Mouse (Mus musculus) urinary bladder, postnatal 10 days (tissue): ENCODE measurements around the gene Rps7.

ENCODE experiments used
- DNase-seq: peaks from one replicate; pipeline ENCODE4 v3.0.0; 2022; ENCODE audit warnings: low spot score

The Rps7 gene

DNA sequence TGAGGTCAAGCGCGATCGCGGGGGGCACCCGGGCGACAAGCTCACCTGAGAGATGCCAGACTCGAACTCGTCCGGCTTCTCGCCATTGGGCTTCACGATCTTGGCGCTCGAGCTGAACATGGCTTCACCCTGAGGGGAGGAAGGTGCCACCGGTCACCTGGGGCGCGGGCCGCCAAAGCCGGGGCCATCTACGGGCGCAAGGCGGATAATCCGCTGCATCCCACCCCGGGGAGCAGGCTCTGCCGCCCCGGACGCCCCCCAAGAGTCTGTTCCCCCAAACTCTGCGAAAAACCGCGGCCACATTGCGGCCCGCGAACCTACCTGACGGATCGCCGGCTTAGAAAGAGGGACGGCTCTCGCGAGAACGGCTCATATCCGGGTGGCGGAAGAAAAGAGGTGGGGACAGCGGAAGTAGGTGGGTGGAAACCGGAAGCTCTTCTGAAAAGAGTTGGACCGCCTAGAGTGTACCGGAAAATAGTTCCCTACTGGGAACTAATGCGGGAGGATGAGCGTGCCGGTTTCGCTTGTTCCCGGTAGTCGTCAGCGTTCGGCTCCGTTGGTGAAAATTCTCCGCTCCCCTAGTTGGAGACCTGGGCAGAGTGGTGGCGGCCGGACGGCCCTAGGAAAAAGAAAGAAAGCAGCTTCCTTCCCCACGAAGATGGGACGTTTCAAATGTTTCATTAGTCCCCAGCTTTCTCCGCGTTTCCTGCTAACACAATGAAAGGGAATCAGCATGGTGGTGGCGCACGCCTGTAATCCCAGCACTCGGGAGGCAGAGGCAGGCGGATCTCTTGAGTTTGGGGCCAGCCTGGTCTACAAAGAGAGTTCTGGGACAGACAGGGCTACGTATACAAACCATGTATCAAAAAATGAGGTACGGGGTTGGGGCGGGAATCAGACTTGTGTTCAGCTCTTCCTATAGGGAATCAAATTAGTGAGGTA lies at the start of gene Rps7:
Rps7 (minus strand) TSS at position 419 of the 942 bp plus-strand sequence.
- DNase-seq: peak; percentile 71

- DNase-seq: no peak
These were observed 48.9 kb upstream of the Rps7 start for GRCm38 (mm10) chr12:28684674-28685073.

DNA sequence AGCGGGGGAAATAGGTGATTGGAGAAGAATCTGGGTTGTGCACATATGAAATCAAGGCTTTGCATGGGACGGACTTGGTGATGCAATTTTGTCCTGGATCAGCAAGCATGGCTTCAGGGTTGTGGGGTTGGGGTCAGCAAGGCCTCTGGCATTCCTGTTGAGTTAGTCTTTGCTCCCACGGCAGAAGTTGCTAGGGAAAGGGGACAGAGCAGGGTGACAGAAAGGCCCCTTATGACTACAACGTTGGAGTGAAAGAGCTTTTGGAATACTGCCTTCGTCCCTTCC lies 40.1 kb upstream of the Rps7 start:
- DNase-seq: no peak

DNA sequence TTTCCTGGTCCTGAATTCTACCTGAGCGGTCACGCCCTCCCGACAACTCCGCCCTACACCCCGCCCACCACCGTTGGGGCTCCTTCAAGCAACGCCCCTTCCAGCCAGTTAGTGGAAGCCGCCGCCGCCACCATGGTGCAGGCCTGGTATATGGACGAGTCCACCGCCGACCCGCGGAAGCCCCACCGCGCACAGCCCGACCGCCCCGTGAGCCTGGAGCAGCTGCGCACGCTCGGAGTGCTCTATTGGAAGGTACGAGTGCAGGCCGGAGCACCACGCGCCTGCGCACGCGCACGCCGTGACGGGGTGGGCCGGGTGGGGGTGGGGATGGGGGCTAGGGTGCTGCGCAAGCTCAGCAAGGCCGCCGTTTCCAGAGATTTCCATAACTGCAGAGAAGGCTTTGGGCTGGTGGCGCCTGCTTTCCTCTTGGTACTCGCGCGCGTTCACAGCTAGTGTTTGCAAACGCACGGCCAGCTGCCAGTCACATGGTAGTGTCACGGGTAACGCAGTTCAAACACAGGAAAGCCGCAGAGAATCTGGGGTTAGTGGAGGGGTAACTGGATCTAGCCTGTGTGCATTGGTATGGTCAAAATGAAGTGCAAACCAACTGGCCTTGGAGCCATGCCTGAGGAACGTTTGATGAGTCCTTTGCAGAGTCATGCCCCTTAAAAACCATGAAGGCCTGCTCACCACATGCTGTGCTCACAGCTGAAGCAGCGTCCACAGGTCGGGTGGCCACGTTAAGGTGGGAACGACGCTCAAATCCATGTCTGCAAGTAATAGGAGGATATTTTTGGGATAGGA lies 39.6 kb upstream of the Rps7 start, which contains the start of gene Adi1:
Adi1 (plus strand) TSS at position 111 of the 804 bp plus-strand sequence.
- DNase-seq: peak; percentile 35

DNA sequence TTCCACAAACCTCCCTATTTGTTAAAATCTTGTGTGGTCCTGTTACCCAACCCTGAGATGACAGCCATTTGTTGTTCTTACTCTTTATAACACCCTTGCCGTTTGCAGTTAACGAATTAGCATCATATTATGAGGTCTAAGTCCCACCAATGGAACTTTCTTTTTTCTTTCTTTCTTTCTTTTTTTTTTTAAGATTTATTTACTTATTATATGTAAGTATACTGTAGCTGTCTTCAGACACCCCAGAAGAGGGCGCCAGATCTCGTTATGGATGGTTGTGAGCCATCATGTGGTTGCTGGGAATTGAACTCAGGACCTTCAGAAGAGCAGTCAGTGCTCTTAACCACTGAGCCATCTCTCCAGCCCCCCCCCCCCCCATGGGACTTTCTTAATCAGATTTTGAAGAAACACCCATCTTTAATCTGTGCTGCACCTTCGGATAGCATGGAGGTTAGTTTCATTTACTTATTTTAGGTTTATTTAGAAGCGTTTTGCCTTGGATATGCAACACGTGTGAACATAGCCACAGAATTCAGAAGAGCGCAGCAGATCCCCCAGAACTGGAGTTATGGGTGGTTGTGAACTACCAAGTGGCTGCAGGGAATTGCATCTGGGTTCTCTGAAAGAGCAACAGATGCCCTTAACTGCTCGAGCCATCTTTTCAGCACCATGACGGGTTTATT lies 38.4 kb upstream of the Rps7 start:
- no peak for DNase-seq

GRCm38 (mm10) chr12:28667287-28667686 lies 31.5 kb upstream of the Rps7 start:
- no peak for DNase-seq

DNA sequence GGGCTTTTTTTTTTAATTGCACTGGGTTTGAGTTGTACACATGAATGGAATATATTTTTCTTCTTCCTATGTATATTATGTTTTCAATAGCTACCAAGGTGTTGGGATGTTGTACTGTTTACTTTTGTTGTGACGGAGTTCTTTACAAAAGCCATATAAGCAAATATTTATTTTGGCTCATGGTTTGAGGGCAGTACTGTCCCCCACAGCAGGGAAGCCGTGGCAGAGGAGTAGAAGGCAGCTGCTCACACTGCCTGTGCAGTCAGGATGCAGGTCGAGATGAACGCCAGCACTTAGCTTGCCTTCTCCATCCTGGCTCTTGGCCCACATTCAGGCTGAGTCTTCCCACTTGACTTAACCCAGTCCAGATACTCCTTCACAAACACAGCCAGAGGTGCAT lies 31.0 kb upstream of the Rps7 start:
- no peak for DNase-seq

- no peak for DNase-seq
These were observed 26.9 kb upstream of the Rps7 start for GRCm38 (mm10) chr12:28662628-28663027.

- peak; percentile 62 for DNase-seq
These were observed 13.7 kb upstream of the Rps7 start, which contains the start of gene Rnaseh1 for GRCm38 (mm10) chr12:28649141-28650110. Gene Rnaseh1, plus strand, starts transcription at chr12:28649602.

GRCm38 (mm10) chr12:28638778-28639177 lies 3.0 kb upstream of the Rps7 start:
- no peak for DNase-seq

GRCm38 (mm10) chr12:28636543-28636942 lies 790 bp upstream of the Rps7 start:
- DNase-seq: no peak

DNA sequence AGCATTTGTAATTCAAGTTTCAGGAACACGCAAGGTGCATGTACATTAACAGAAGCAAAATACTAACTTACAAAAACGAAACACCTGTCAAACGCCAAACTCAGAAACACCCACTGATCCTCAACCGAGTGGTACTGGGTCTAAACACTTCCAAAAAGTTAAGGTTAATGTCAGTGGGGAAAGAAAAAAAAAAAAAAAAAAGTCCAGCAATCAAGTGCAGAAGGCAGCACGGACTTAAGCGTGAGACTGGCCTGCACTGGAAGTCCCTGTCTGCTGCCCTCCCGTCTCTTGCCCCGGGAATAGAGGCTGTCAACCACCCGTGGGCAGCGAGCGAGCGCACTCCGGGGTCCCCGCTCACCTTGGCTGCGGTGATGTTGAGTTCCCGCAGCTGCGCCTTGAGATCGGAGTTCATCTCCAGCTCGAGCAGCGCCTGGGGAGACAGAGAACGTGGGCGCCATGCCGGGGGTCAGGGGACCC lies 657 bp downstream of the Rps7 start:
- no peak for DNase-seq

DNA sequence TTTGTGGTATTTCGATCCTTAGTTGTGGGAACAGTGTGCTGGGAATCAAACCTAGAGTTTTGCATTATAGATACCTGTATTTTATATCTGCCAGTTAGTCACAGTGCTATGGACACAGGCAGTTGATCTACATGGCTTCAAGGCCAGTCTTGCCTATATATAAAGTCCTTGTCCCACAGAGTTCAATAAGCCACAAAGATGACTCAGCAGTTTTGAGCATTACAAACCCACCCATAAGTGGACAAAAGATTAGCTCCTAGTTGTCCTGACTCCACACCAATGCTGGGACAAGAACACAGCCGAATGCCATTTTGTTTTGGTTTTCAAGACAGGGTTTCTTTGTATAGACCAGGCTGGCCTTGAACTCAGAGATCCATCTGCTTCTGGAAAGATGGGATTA lies 7.3 kb downstream of the Rps7 start:
- no peak for DNase-seq

- DNase-seq: no peak
These were observed 8.7 kb downstream of the Rps7 start for GRCm38 (mm10) chr12:28627092-28627491.

GRCm38 (mm10) chr12:28625407-28625806 lies 10.3 kb downstream of the Rps7 start:
- DNase-seq: no peak

DNA sequence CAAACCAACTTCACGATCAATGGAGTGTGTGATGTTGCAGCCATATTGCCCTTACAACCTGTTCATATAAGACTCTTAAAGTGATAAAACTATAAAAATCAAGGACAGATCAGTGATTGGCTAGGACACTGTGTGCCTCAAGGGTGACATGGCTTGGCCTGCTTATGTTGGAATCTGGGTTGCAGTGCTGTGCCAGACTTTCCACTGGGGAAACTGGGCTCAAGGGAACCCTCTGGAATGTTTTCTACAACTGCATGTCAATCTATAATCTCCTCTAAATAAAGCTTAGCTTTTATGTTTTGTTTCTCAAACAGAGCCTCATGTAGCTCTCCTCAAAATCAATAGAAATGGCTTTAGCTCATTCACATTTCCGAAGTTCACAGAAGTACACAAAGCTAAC lies 11.5 kb downstream of the Rps7 start:
- DNase-seq: no peak

GRCm38 (mm10) chr12:28623195-28623594 lies 12.6 kb downstream of the Rps7 start, which contains the start of gene Colec11:
Gene Colec11, minus strand, starts transcription at chr12:28623377.
- no peak for DNase-seq

DNA sequence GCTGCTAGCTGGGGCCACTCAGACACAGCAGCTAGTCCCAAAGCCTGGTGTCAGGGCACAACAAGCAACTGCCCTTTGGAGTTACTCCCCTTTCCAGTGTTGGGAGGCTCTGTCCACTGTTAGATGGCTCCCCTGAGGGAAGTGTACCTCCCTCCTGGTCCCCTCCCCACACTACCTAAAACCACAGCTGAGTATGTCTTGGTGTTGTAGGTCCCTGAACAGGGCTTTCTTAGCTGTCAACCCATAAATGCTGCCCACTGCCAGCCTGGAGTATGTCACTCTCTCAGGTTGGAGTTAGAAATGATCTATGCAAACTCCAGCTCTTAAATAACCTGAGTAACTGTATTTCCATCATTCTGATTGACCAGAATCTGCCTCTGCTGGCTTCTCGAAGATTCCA lies 13.1 kb downstream of the Rps7 start:
- DNase-seq: no peak

- DNase-seq: no peak
These were observed 13.6 kb downstream of the Rps7 start for GRCm38 (mm10) chr12:28622167-28622532.

DNA sequence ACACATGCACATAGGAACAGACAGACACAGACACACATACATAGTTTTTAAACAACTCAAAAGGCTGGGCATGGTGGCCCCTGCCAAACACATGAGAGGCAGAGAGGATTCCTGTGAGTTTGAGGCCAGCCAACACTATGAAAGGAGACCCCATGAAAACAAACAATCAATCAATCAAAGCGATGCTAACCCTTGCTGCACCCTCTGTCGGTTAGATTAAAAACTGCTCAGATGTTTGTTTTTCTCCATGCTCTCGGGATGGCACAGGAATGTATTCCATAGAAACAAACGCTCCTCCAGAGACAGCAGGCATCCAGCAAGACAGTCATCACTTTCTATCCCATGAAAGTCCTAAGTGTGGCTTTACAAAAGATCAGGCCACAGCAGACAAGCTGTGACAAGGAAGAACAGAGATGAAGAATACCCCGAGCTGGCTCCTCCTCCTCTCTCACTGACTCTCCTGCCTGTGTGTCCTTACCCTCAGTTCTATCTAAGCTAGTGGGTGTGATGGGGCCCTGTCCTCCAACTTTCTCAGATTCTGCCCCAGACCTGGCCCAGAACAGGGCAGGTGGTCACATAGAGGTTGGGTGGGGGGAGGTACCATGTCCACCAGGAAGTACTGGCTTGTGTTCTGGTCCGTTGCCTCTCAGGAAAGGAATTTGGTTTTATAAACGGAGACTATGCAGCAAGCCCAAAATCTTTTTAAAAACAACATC lies 14.1 kb downstream of the Rps7 start:
- DNase-seq: no peak
